Mouse (Mus musculus): ENCODE results near the gene 4930404H24Rik.

- TF ChIP-seq CTCF (IDR thresholded peaks at IDR 0.05; ENCODE audit: low read depth) (no peak), EP300 (optimal IDR thresholded peaks at IDR 0.05) (no peak)
These were observed 41.4 kb downstream of the 4930404H24Rik start for GRCm38 (mm10) chr2:153533981-153534380.
